Mouse (Mus musculus): ENCODE data around the gene Dock8.
A peak's percentile ranks its signal among the peaks of the same experiment; 100 is the strongest.

Gene Dock8

GRCm38 (mm10) chr19:24999201-24999886 lies at the start of gene Dock8:
Gene Dock8, plus strand, starts transcription at chr19:24999534.
- ATAC-seq (ENCODE audit: insufficient number of reproducible peaks, low FRiP score, low TSS enrichment): no peak; the same call in 1 of the 2 replicates

GRCm38 (mm10) chr19:24958531-24958930 lies 40.8 kb upstream of the Dock8 start:
- no peak for ATAC-seq (ENCODE audit: insufficient number of reproducible peaks, low FRiP score, low TSS enrichment)

- ATAC-seq (ENCODE audit: insufficient number of reproducible peaks, low FRiP score, low TSS enrichment): peak; percentile 98
These were observed 38.0 kb upstream of the Dock8 start, which contains the start of gene Cbwd1 for GRCm38 (mm10) chr19:24961172-24961962. Gene Cbwd1, minus strand, starts transcription at chr19:24961610.

GRCm38 (mm10) chr19:24966203-24966602 lies 33.1 kb upstream of the Dock8 start:
- no peak for ATAC-seq (ENCODE audit: insufficient number of reproducible peaks, low FRiP score, low TSS enrichment)

GRCm38 (mm10) chr19:24966941-24967340 lies 32.4 kb upstream of the Dock8 start:
- ATAC-seq (ENCODE audit: insufficient number of reproducible peaks, low FRiP score, low TSS enrichment): no peak

GRCm38 (mm10) chr19:24971307-24971706 lies 28.0 kb upstream of the Dock8 start:
- no peak for ATAC-seq (ENCODE audit: insufficient number of reproducible peaks, low FRiP score, low TSS enrichment)

- no peak for ATAC-seq (ENCODE audit: insufficient number of reproducible peaks, low FRiP score, low TSS enrichment)
These were observed 26.5 kb upstream of the Dock8 start for GRCm38 (mm10) chr19:24972701-24973390.

- ATAC-seq (ENCODE audit: insufficient number of reproducible peaks, low FRiP score, low TSS enrichment): no peak
These were observed 21.3 kb upstream of the Dock8 start for GRCm38 (mm10) chr19:24977991-24978390.

GRCm38 (mm10) chr19:24978852-24979842 lies 20.2 kb upstream of the Dock8 start:
- no peak for ATAC-seq (ENCODE audit: insufficient number of reproducible peaks, low FRiP score, low TSS enrichment)

GRCm38 (mm10) chr19:24981294-24981693 lies 18.0 kb upstream of the Dock8 start:
- ATAC-seq (ENCODE audit: insufficient number of reproducible peaks, low FRiP score, low TSS enrichment): peak; percentile 75; the same call in 1 of the 2 replicates

GRCm38 (mm10) chr19:24983050-24983449 lies 16.3 kb upstream of the Dock8 start:
- no peak for ATAC-seq (ENCODE audit: insufficient number of reproducible peaks, low FRiP score, low TSS enrichment)

GRCm38 (mm10) chr19:24983857-24984498 lies 15.4 kb upstream of the Dock8 start:
- ATAC-seq (ENCODE audit: insufficient number of reproducible peaks, low FRiP score, low TSS enrichment): no peak

GRCm38 (mm10) chr19:24985045-24985444 lies 14.3 kb upstream of the Dock8 start:
- ATAC-seq (ENCODE audit: insufficient number of reproducible peaks, low FRiP score, low TSS enrichment): no peak

- no peak for ATAC-seq (ENCODE audit: insufficient number of reproducible peaks, low FRiP score, low TSS enrichment)
These were observed 12.0 kb upstream of the Dock8 start for GRCm38 (mm10) chr19:24987355-24987754.

- ATAC-seq (ENCODE audit: insufficient number of reproducible peaks, low FRiP score, low TSS enrichment): no peak
These were observed 10.5 kb upstream of the Dock8 start for GRCm38 (mm10) chr19:24988831-24989230.

- ATAC-seq (ENCODE audit: insufficient number of reproducible peaks, low FRiP score, low TSS enrichment): no peak
These were observed 9.1 kb upstream of the Dock8 start for GRCm38 (mm10) chr19:24990138-24990822.

GRCm38 (mm10) chr19:24993526-24993925 lies 5.8 kb upstream of the Dock8 start:
- ATAC-seq (ENCODE audit: insufficient number of reproducible peaks, low FRiP score, low TSS enrichment): no peak

GRCm38 (mm10) chr19:24994900-24995299 lies 4.4 kb upstream of the Dock8 start:
- no peak for ATAC-seq (ENCODE audit: insufficient number of reproducible peaks, low FRiP score, low TSS enrichment)

Data from cerebellum, adult (tissue).